Mouse (Mus musculus) splenic B cell, adult 2 months (primary cell): Measurements from ENCODE around the gene Rcor2.

Experiments
- DNase-seq: peaks from one replicate; pipeline ENCODE4 v3.0.0-alpha.2; 2011; ENCODE audit warnings: low read depth, low spot score
- H3K27me3 ChIP-seq: 2 replicates; pipeline ENCODE4 v1.6.1; 2012; ENCODE audit warnings: mild to moderate bottlenecking, low read length, moderate library complexity, mixed read lengths; ENCODE audit not compliant: control insufficient read depth, poor library complexity, insufficient read depth, severe bottlenecking
- H3K36me3 ChIP-seq: 2 replicates; pipeline ENCODE4 v1.6.1; 2012; ENCODE audit warnings: mild to moderate bottlenecking, low read length, moderate library complexity, mixed read lengths; ENCODE audit not compliant: control insufficient read depth, poor library complexity, insufficient read depth, severe bottlenecking

The Rcor2 gene

DNA sequence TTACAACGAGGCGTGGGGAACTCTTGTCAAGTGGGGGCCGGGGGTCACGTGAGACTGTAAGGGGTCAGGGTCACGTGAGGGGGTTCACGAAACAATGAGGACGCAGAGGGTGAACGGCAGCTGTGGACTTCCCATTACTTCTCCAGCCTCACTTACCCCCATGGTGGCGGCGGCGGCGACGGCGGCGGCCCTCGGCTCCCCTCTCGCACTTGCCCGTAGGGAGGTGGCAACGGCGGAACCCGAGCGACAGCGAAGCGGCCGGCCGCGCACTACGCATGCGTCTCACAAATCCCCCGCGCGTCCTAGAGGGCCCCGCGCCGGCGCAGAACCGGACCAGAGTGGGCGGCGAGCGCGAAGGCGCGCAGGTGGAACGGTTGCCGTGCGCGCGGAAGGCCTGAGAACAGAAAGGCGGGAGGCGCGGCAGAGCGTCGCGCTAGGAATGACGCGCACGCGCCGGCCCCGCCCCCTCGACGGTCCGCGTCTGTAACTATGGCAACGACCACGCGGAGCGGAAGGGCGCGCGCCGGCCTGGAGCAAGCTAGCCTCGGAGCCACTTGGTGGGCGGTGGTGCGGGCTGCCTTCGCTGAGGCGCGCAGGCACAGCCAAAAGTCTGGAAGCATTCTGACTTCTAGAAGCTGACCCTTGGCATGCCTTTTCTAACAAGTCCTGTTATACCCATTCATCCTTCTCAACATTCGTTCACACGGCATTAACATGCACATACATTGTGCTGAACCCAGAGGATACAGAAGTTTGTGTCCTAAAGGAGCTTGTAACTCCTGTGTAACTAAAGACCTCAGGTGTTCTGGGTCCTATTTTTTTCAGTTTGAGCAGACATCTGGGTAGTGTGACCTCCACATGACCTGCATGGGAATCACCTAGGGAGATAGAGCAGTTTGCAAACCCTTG, 26.1 kb upstream of the Rcor2 start, which contains the start of gene Naa40:
Gene Naa40, minus strand, starts transcription at position 402 of the 909 bp plus-strand sequence.
- Histone ChIP-seq H3K36me3 (no peaks in the 10 kb centered on the region), H3K27me3 (no peaks in the 10 kb centered on the region)
- peak; percentile 98 for DNase-seq

DNA sequence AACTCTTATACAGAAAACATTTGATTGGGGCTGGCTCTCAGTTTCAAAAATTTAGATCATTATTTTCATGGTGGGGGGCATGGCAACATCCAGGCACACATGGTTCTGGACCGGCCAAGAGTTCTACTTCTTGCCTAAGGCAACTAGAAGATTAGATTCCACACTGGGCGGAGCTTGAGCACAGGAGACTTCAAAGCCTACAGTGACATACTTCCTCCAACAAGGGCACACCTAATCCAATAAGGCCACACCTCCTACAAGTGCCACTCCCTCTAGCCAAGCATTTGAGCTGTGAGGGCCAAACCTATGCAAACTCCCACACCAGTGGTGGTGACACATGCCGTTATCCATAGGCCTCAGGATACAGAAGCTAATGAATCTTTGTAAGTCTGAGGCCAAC, 21.1 kb upstream of the Rcor2 start:
- Histone ChIP-seq H3K27me3 (no peaks in the 10 kb centered on the region), H3K36me3 (no peaks in the 10 kb centered on the region)
- DNase-seq, result no peak

DNA sequence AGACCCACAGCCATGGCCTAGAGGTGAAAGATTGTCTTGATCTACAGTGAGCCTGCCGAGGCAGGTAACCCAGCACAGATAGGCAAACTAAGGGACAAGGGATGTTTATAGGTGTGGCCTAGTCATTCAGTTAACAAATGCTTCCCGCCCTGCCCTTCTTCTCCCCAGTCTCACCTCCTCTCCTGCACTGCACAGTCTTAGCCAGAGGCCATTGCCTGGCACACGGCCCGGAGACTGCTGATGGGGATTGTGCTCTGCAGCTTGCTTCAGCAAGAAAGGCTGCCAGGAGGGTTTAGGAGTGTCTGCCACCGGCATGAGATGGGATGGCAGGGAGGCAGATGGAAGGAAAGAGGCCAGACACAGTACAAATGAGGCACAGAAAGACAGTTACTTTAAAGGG, 9.2 kb upstream of the Rcor2 start:
- DNase-seq, result no peak
- no peaks in the 10 kb centered on the region for H3K27me3 ChIP-seq

DNA sequence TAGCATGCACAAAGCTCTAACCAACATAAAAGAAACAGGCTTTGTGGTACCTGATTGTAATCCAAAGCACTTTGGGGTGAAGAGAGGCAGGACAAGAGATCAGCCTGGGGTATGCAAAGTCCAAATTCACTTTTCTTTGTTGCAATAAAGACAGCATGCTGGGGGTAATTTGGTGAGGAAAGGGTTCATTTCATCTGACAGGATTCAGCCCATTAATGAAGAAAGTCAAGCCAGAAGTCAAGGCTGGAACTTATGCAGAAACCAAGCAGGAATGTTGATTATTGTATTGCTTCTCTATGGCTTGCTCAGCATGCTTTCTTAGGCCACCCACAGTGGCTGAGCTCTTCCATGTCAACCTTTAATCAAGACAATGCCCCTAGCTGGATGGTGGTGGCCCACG, 5.6 kb upstream of the Rcor2 start:
- no peak for DNase-seq
- no peaks in the 10 kb centered on the region for H3K27me3 ChIP-seq
- no peaks in the 10 kb centered on the region for H3K36me3 ChIP-seq

More for the DNA sequence above, 9.2 kb upstream of the Rcor2 start:
- H3K36me3 ChIP-seq, result no peaks in the 10 kb centered on the region

DNA sequence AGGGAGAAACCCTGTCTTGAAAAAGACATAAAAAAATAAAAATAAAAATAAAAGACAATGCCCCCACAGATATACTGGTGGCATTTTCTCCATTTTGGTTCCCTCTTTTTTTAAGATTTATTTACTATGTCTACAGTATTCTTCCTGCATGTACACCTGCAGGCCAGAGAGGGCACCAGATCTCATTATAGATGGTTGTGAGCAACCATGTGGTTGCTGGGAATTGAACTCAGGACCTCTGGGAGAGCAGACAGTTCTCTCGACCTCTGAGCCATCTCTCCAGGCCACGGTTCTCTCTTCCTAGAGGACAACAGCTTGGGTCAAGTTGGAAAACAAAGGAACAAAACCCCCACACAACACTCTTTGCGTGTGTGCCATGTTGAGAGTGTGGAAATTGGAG, 5.2 kb upstream of the Rcor2 start:
- H3K27me3 ChIP-seq, result no peaks in the 10 kb centered on the region
- no peak for DNase-seq
- H3K36me3 ChIP-seq, result no peaks in the 10 kb centered on the region

DNA sequence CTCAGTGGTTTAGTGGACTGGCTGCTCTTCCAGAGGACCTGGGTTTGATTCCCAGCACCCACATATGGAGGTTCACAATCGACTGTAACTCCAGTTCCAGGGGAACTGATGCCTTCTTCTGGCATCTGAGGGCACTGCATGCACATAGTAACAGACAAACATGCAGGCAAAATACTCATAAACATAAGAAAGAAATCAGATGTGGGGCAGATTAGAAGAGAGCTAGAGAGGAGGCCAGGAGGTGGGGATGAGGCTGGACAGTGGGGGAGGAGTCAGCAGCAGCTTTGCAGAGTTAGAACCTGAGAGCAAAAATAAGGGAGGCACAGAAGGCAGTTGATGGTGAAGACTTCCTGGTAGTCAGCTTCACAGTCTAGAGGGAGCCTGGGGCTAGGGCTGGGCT, 4.5 kb upstream of the Rcor2 start:
- no peaks in the 10 kb centered on the region for H3K27me3 ChIP-seq
- DNase-seq, result no peak
- no peaks in the 10 kb centered on the region for H3K36me3 ChIP-seq

DNA sequence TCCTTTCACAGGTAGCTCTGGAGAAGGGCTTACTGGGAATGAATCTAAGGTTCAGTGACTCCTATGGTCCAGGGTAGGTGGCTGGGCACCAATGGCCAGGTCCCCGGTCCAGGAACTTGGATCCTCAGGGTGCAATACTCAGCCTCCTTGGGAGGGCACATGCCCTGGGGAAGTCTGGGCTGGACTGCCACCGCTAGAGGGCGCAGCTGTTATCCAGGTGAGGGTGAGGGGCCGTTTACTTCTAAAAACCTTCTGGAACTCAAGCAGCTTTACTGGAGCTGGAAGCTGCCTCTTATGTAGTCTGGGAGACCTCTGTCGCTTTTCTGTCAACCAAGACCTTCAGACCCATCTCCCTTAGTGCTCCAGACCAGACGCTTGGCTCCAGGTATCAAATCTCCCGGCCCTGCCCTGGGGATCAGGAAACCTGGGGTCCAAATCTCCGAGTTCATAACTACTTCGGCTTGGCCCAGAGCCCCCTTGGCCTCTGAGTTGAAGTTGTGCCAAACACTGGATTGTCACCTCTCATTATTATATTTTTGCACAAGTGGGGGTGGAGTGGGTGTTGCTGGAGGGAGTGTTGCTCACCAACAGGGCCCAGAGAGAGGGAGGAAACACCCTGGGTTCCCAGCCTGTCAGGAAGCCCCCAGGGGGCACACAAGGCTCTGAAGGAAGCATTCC, 2.9 kb upstream of the Rcor2 start:
- Histone ChIP-seq H3K36me3 (no peaks in the 10 kb centered on the region), H3K27me3 (no peaks in the 10 kb centered on the region)
- peak; percentile 89 for DNase-seq

DNA sequence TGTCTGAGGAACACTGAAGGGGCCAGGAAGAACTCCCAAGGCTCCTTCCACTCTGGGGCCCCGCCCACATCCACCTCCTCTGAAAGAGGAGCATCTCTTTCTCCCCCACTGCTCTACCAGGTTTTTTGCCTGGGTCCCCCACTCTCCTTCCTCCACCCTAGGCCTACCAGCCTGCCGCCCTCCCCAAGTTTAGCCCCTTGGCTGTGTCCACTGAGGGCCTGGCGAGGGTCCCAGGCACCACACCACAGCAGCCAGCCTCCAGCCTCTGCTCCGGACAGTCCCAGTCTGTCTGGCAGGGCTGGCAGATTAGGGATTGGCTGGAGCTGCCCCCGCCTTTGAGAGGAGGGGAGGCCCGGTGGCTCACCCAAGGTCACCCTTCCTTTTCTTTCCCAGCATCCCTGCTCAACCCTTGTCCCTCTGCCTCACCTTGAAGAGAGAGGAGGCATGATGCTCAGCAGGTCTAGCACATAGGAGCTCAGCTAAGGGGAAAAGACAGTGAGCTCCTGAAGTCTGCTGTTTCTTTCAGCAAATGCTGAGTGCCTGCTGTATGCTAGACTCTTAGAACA, 2.3 kb upstream of the Rcor2 start:
- no peaks in the 10 kb centered on the region for H3K27me3 ChIP-seq
- no peak for DNase-seq
- no peaks in the 10 kb centered on the region for H3K36me3 ChIP-seq

DNA sequence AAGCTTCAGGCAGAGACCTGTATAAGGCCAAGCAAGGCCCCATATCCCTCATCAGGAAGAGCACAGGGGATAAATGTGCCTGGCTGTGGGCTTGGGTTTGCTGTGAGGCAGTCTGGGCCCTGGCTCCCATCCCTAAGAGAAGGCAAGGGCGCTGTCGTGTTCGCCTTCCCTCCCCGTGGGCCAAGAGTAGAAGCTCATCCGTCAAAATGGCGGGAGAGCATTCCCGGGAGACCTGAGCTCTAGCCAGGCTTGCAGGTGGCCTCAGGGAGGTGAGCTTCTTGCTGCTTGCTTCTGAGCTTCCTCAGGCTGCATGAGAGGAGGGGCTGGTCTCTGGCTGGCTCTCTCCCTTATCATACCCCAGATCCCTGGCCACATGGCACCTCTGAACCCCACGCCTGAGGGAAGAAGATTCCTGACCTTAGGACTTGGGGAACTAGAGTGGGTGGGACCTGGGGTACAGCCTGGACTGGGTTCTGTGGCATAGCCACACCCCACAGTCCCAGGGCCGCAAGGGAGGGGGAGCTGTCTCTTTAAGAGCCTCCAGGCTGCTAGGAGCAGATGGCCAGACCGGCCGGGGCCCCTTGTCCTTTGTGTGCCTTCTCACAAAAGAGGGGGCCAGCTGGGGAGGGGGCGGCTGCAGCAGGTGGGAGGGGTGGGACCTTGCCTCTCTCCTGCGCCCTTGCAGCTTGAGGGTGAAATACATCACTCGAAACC, 1.5 kb upstream of the Rcor2 start:
- no peak for DNase-seq
- Histone ChIP-seq H3K36me3 (no peaks in the 10 kb centered on the region), H3K27me3 (no peaks in the 10 kb centered on the region)

DNA sequence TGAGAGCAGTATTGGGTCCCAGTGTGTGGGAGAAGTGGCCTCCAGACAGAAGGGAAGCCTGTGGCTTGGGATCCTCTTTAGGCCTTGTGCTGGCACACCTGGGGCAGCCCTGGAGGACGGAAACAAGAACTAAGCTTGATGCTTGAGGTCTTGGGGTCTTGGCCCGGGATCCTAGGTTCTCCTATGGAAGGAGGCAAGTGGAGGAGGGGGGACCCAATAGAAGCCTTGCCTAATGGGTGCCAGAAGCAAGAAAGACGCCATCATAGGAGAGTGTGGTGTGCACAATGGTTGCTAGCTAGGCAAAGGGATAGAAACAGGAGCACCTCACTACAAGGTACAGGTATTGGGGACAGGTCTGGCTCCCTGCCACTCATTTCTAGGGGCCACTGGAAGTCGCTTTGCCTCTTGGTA, 699 bp upstream of the Rcor2 start:
- Histone ChIP-seq H3K36me3 (no peaks in the 10 kb centered on the region), H3K27me3 (no peaks in the 10 kb centered on the region; the same call in 1 of the 2 replicates)
- no peak for DNase-seq

DNA sequence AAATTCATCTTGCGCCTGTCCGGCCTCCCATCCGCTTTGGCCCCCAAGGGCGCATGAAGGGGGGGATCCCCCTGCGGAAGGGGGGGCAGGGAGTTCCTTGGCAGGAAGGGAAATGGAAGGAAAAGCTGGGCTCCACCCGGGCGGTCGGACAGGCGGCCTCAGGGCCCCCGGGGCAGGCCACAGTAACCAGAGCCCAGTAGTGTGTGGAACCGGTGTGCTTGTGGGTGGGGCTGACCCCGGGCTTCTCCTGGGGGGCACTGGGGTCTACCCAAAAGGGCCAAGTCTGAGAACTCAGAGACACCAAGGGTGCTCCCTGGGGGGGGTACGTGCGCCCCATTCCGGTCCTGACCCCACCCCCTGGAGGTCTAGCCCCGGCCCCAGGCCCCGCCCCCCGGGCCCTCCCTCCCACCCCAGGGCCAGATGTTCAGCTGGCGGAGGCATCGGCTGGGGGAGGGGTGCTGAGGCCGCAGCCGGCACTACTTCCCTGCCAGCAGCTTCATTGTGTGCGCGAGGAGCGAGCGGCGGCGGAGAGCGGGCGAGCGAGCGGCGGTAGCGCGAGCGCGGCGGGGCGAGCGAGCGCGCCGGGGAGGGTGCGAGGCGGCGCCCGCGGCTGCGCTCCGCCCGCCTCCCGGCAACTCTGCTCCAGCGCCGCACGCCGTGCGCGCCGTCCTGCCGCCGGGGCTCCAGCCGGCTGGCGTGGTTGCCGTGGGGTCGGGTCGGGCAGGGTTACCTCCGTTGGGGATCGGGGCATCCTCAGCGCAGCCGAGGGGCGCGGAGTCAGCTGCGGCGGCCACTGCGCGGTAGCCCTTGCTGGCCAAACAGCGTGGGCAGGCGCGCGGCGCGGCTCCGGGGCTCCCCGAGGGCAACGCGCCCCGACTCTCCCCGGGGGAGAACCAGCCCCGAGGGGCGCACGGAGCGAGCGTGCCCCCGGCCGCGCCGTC, 926 bp downstream of the Rcor2 start:
- peak; percentile 86 for DNase-seq
- Histone ChIP-seq H3K27me3 (no peaks in the 10 kb centered on the region; the same call in 1 of the 2 replicates), H3K36me3 (no peaks in the 10 kb centered on the region)

DNA sequence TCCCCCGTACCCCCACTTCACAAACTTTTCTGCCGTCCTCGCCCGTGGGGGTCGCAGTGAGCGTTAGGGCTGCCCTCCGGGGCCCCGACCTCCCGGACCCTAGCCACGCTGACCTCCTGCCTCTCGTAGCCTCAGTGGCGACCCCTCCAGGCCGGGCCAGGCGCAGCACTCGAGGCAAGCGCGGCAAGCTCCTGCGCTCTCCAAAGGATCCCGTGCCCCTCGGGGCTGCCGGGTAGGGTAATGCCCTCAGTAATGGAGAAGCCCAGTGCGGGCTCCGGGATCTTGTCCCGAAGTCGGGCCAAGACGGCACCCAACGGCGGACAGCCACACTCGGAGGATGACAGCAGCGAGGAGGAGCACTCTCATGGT, 1.6 kb downstream of the Rcor2 start:
- Histone ChIP-seq H3K36me3 (no peaks in the 10 kb centered on the region), H3K27me3 (no peaks in the 10 kb centered on the region; the same call in 1 of the 2 replicates)
- peak; percentile 78 for DNase-seq

DNA sequence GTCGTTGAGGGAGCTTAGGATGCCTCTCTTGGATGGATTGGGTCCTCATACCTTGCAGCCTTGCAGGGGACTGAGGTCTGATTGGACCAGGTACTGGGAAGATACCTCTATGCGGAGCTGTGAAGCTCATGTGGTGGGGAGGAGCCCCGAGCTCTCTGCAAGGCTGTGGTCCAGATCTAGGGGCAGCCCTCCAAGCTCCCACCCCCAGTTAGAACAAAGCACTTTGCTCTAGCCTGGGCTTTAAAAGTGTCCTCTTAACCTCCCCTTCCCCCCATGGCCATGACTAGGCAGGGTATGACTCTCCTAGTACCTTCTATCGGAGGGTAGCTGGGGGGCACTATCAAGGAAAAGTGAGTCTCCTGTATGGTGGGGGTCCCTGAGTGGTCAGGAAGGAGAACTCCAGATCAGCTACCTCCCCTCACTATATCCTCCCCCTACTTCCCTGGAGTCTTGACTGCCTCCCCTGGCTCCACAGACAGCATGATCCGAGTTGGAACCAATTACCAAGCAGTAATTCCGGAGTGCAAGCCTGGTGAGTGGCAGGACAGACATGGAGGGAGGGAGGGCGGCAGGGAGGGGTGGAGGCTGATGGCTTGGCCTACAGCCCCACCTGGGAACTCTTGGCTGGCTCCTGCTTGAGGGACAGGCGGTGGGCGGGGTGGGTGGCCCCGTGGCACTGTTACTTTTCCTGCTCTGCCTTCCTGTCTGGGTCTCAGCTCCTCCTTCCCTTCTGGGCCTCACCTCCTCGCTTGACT, 2.3 kb downstream of the Rcor2 start:
- H3K36me3 ChIP-seq, result no peaks in the 10 kb centered on the region
- H3K27me3 ChIP-seq, result no peaks in the 10 kb centered on the region; the same call in 1 of the 2 replicates
- DNase-seq, result no peak
